Mouse (Mus musculus) skeletal muscle tissue, adult 2 months (tissue): ENCODE results near the gene Pi16.
"Not testable (repeated sequence)": the region's sequence is repeated elsewhere in the genome, so short reads cannot be mapped to it uniquely, and the experiment has no call there.

Experiments used
- DNase-seq: peaks from one replicate; pipeline ENCODE4 v3.0.0-alpha.2; 2012; ENCODE audit warnings: low read depth, low spot score

Pi16 gene

GRCm38 (mm10) chr17:29317380-29317779 is at the start of gene Pi16:
Pi16 (plus strand) TSS chr17:29317680.
- not testable (repeated sequence) for DNase-seq

- no peak for DNase-seq
These were observed 49.4 kb upstream of the Pi16 start for GRCm38 (mm10) chr17:29267931-29268681.

- peak; percentile 97 for DNase-seq
These were observed 48.7 kb upstream of the Pi16 start, which contains the start of gene BC004004 for GRCm38 (mm10) chr17:29268682-29269348. BC004004 (plus strand) TSS chr17:29268788.

GRCm38 (mm10) chr17:29269349-29269706 is 48.2 kb upstream of the Pi16 start:
- no peak for DNase-seq

- no peak for DNase-seq
These were observed 47.3 kb upstream of the Pi16 start for GRCm38 (mm10) chr17:29270148-29270698.

GRCm38 (mm10) chr17:29273156-29273555 is 44.3 kb upstream of the Pi16 start:
- DNase-seq, result no peak

GRCm38 (mm10) chr17:29273889-29274288 is 43.6 kb upstream of the Pi16 start:
- no peak for DNase-seq

- no peak for DNase-seq
These were observed 37.1 kb upstream of the Pi16 start for GRCm38 (mm10) chr17:29280422-29280821.

- no peak for DNase-seq
These were observed 35.9 kb upstream of the Pi16 start for GRCm38 (mm10) chr17:29281541-29281940.

- no peak for DNase-seq
These were observed 35.1 kb upstream of the Pi16 start for GRCm38 (mm10) chr17:29282216-29282952.

GRCm38 (mm10) chr17:29291793-29292192 is 25.7 kb upstream of the Pi16 start:
- no peak for DNase-seq

- no peak for DNase-seq
These were observed 24.5 kb upstream of the Pi16 start for GRCm38 (mm10) chr17:29292996-29293395.

GRCm38 (mm10) chr17:29293807-29294605 is 23.5 kb upstream of the Pi16 start:
- DNase-seq, result no peak

GRCm38 (mm10) chr17:29295835-29296234 is 21.6 kb upstream of the Pi16 start:
- no peak for DNase-seq

- no peak for DNase-seq
These were observed 20.2 kb upstream of the Pi16 start for GRCm38 (mm10) chr17:29297321-29297720.

- DNase-seq, result no peak
These were observed 19.7 kb upstream of the Pi16 start for GRCm38 (mm10) chr17:29297813-29298212.

GRCm38 (mm10) chr17:29299282-29299681 is 18.2 kb upstream of the Pi16 start:
- DNase-seq, result no peak

GRCm38 (mm10) chr17:29300926-29301325 is 16.6 kb upstream of the Pi16 start:
- no peak for DNase-seq

GRCm38 (mm10) chr17:29301421-29301820 is 16.1 kb upstream of the Pi16 start:
- no peak for DNase-seq

- no peak for DNase-seq
These were observed 15.3 kb upstream of the Pi16 start for GRCm38 (mm10) chr17:29302149-29302548.

GRCm38 (mm10) chr17:29303087-29303486 is 14.4 kb upstream of the Pi16 start:
- DNase-seq, result no peak
